In the genomic region with DNA sequence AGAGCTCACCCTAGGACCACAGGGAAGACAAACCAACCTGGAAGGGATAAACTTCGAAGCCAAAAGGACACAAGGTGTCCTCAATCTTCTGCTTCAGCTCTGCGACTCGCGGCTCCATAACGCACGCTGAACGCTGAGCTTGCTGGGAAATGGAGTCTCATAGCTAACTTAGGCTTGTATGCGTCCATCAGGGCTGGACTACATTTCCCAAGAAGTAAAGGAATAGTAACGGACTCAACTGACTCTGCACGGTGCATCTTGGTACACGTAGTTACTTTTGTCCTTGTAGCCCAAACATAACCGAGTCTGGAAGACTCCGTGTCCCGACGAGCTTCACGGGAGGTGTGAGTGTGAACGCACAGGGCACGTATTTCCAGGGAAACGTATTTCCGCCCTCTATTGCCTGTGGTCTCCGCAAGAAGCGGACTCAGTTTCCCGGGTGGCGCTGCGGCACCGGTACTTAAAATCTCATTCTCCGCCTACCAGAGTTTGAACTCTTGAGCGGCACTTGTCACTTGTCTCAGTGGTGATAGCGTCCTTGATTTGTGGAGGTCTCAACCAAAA, we compare ENCODE assay signal across 8 mouse cellular contexts. TPM values are rescaled to one million over a fixed set of nuclear protein-coding genes. Genes with fewer than 3 reads are reported as not detected.
DNase-seq lines count a peak whose midpoint lies in the region; ATAC-seq and TF ChIP-seq lines count a peak whose summit lies in the region.

A gene (minus strand): TSS at position 206 of the 564 bp plus-strand sequence.
A gene (plus strand): TSS at position 309 of the 564 bp plus-strand sequence.

- peaks cover 43% of the 10 kb centered on the region for H3K36me3 ChIP-seq in E14TG2a.4 (ENCODE audit: insufficient read depth, low read length)
- peaks cover 19% of the 10 kb centered on the region for H3K36me3 ChIP-seq in forebrain, embryonic 12.5 days (replicated peaks)
- peaks cover 4% of the 10 kb centered on the region for H3K36me3 ChIP-seq in heart, postnatal 0 days (replicated peaks; ENCODE audit: control insufficient read depth, insufficient read depth, low read length)
- no peaks in the 10 kb centered on the region for H3K36me3 ChIP-seq in liver, embryonic 16.5 days (ENCODE audit: control insufficient read depth, insufficient read depth)
- peaks cover 5% of the 10 kb centered on the region; the same call in 1 of the 2 replicates for H3K36me3 ChIP-seq in neural tube, embryonic 13.5 days
- peaks cover 1% of the 10 kb centered on the region for H3K36me3 ChIP-seq in testis, adult 2 months (ENCODE audit: control insufficient read depth, insufficient read depth, low read length)

- TF ChIP-seq EP300 in heart, postnatal 0 days (IDR thresholded peaks at IDR 0.05; ENCODE audit: low read depth), result peak; percentile 48; the same call in 1 of the 2 replicates

- ATAC-seq in forebrain, embryonic 12.5 days (ENCODE audit: low FRiP score), result peak; percentile 98
- peak; percentile 99 for ATAC-seq in heart, postnatal 0 days (ENCODE audit: insufficient read depth, low read depth)
- peak; percentile 98 for ATAC-seq in liver, embryonic 16.5 days (ENCODE audit: low read depth)
- ATAC-seq in neural tube, embryonic 13.5 days (ENCODE audit: low read depth), result peak; percentile 99

- DNase-seq in c-Kit-positive CD71-positive TER-119-positive erythroid progenitor cells, embryonic 14.5 days (ENCODE audit: low spot score), result peak; percentile 93
- peak; percentile 100 for DNase-seq in heart, postnatal 0 days (ENCODE audit: low spot score)
- DNase-seq in kidney, postnatal 4 days, result peak; percentile 87 to 92

- H3K9ac ChIP-seq in forebrain, embryonic 12.5 days, result peak within 1 kb of the TSS; percentile 60
- H3K9ac ChIP-seq in heart, postnatal 0 days (replicated peaks; ENCODE audit: low read depth, low read length), result peak within 1 kb of the TSS; percentile 65
- H3K9ac ChIP-seq in liver, embryonic 16.5 days (ENCODE audit: low read depth, low read length), result peak within 1 kb of the TSS; percentile 69
- peak within 1 kb of the TSS; percentile 74 for H3K9ac ChIP-seq in neural tube, embryonic 13.5 days

- peaks cover 38% of the 10 kb centered on the region for H3K4me1 ChIP-seq in E14TG2a.4 (replicated peaks; ENCODE audit: low read depth, low read length)
- H3K4me1 ChIP-seq in forebrain, embryonic 12.5 days, result peaks cover 19% of the 10 kb centered on the region
- H3K4me1 ChIP-seq in heart, postnatal 0 days (ENCODE audit: control insufficient read depth, insufficient read depth), result 0 out of 2 replicates have a peak, but pooled peaks cover 6% of the 10 kb centered on the region
- peaks cover 13% of the 10 kb centered on the region for H3K4me1 ChIP-seq in liver, embryonic 16.5 days (ENCODE audit: control insufficient read depth, low read depth, low read length)
- peaks cover 17% of the 10 kb centered on the region for H3K4me1 ChIP-seq in neural tube, embryonic 13.5 days (replicated peaks)
- no peaks in the 10 kb centered on the region for H3K4me1 ChIP-seq in testis, adult 2 months (ENCODE audit: control insufficient read depth, insufficient read depth, low read length)

- H3K4me3 ChIP-seq in E14TG2a.4 (replicated peaks; ENCODE audit: low read length), result peak within 1 kb of the TSS; percentile 85
- H3K4me3 ChIP-seq in forebrain, embryonic 12.5 days (replicated peaks), result peak within 1 kb of the TSS; percentile 52
- peak within 1 kb of the TSS; percentile 69 for H3K4me3 ChIP-seq in heart, postnatal 0 days (ENCODE audit: low read depth, low read length)
- peak within 1 kb of the TSS; percentile 73 for H3K4me3 ChIP-seq in liver, embryonic 16.5 days (ENCODE audit: low read depth, low read length)
- peak within 1 kb of the TSS; percentile 54 for H3K4me3 ChIP-seq in neural tube, embryonic 13.5 days
- peak within 1 kb of the TSS; percentile 100 for H3K4me3 ChIP-seq in testis, adult 2 months (ENCODE audit: control insufficient read depth, low read depth, low read length)

- H3K27me3 ChIP-seq in E14TG2a.4 (ENCODE audit: insufficient read depth, low read length), result no peaks in the 10 kb centered on the region
- H3K27me3 ChIP-seq in forebrain, embryonic 12.5 days, result no peaks in the 10 kb centered on the region
- H3K27me3 ChIP-seq in heart, postnatal 0 days (ENCODE audit: control insufficient read depth, insufficient read depth, low read length), result no peaks in the 10 kb centered on the region
- no peaks in the 10 kb centered on the region for H3K27me3 ChIP-seq in liver, embryonic 16.5 days (ENCODE audit: control insufficient read depth, insufficient read depth, low read depth, low read length)
- H3K27me3 ChIP-seq in neural tube, embryonic 13.5 days, result no peaks in the 10 kb centered on the region
- no peaks in the 10 kb centered on the region for H3K27me3 ChIP-seq in testis, adult 2 months (ENCODE audit: control insufficient read depth, insufficient read depth, low read length)

- under 1% methylated on average over 29 of the region's 29 CpGs for WGBS in forebrain, embryonic 12.5 days
- WGBS in heart, postnatal 0 days, result under 1% methylated on average over 29 of the region's 29 CpGs
- WGBS in liver, embryonic 16.5 days (ENCODE audit: insufficient replicate concordance), result under 1% methylated on average over 29 of the region's 29 CpGs
- under 1% methylated on average over 29 of the region's 29 CpGs for WGBS in neural tube, embryonic 13.5 days

- peak within 1 kb of the TSS; percentile 79 for H3K4me2 ChIP-seq in forebrain, embryonic 12.5 days
- peak within 1 kb of the TSS; percentile 71 for H3K4me2 ChIP-seq in heart, postnatal 0 days (ENCODE audit: low read depth, low read length)
- H3K4me2 ChIP-seq in liver, embryonic 16.5 days (ENCODE audit: low read depth, low read length), result peak within 1 kb of the TSS; percentile 91
- H3K4me2 ChIP-seq in neural tube, embryonic 13.5 days, result peak within 1 kb of the TSS; percentile 74

- no peak within 1 kb of the TSS for H3K27ac ChIP-seq in forebrain, embryonic 12.5 days
- peak within 1 kb of the TSS; percentile 53 for H3K27ac ChIP-seq in heart, postnatal 0 days (ENCODE audit: low read depth)
- peak within 1 kb of the TSS; percentile 56; the same call in 1 of the 2 replicates for H3K27ac ChIP-seq in liver, embryonic 16.5 days (ENCODE audit: low read length)
- peak within 1 kb of the TSS; percentile 54; the same call in 1 of the 2 replicates for H3K27ac ChIP-seq in neural tube, embryonic 13.5 days (replicated peaks)
- H3K27ac ChIP-seq in testis, adult 2 months (ENCODE audit: control insufficient read depth, insufficient read depth, low read depth, low read length), result peak within 1 kb of the TSS; percentile 99

- no peak for TF ChIP-seq CTCF in E14TG2a.4 (conservative IDR thresholded peaks at IDR 0.05; ENCODE audit: low read length)
- TF ChIP-seq CTCF in heart, postnatal 0 days (IDR thresholded peaks at IDR 0.05; ENCODE audit: low read depth), result peak; percentile 14; the same call in 1 of the 2 replicates
- TF ChIP-seq CTCF in testis, adult 2 months (IDR thresholded peaks at IDR 0.05; ENCODE audit: control insufficient read depth, insufficient read depth, insufficient replicate concordance, low read depth, low read length), result no peak

- TF ChIP-seq POLR2A in testis, adult 2 months (IDR thresholded peaks at IDR 0.05; ENCODE audit: control insufficient read depth, low read depth, low read length), result peak; percentile 88

- H3K9me3 ChIP-seq in E14TG2a.4 (ENCODE audit: low read length), result no peaks in the 10 kb centered on the region
- no peaks in the 10 kb centered on the region for H3K9me3 ChIP-seq in forebrain, embryonic 12.5 days
- no peaks in the 10 kb centered on the region for H3K9me3 ChIP-seq in heart, postnatal 0 days (replicated peaks; ENCODE audit: control insufficient read depth, low read length)
- no peaks in the 10 kb centered on the region for H3K9me3 ChIP-seq in liver, embryonic 16.5 days (replicated peaks; ENCODE audit: control insufficient read depth, low read length)
- no peaks in the 10 kb centered on the region for H3K9me3 ChIP-seq in neural tube, embryonic 13.5 days

RNA-seq across cellular contexts. Expression of the first gene that starts in this region (rescaled TPM):
- polyA plus RNA-seq in forebrain, embryonic 12.5 days (2016; fragmentation: Nextera tagmentation; extraction: Ambion mirVana), result 36.0 and 37.3 TPM in 2 replicates
- total RNA-seq in heart, postnatal 0 days (2014; rRNA removed; ENCODE audit: low replicate concordance), result 41.1 and 51.3 TPM in 2 replicates
- 36.5 and 38.4 TPM in 2 replicates for polyA plus RNA-seq in heart, postnatal 0 days (2015; fragmentation: Nextera tagmentation; extraction: Ambion mirVana)
- 8.8 and 8.9 TPM in 2 replicates for polyA plus RNA-seq in liver, embryonic 16.5 days (2015; fragmentation: Nextera tagmentation; extraction: Ambion mirVana)
- 24.7 and 26.3 TPM in 2 replicates for polyA plus RNA-seq in neural tube, embryonic 13.5 days (2015; fragmentation: Nextera tagmentation; extraction: Ambion mirVana)
- polyA plus RNA-seq in testis, adult 2 months (2012; rRNA removed), result 24.9 and 26.8 TPM in 2 replicates

RNA-seq across cellular contexts. Expression of the second gene that starts in this region (rescaled TPM):
- 26.6 and 28.5 TPM in 2 replicates for polyA plus RNA-seq in forebrain, embryonic 12.5 days (2016; fragmentation: Nextera tagmentation; extraction: Ambion mirVana)
- 6.3 and 6.8 TPM in 2 replicates for total RNA-seq in heart, postnatal 0 days (2014; rRNA removed; ENCODE audit: low replicate concordance)
- polyA plus RNA-seq in heart, postnatal 0 days (2015; fragmentation: Nextera tagmentation; extraction: Ambion mirVana), result 6.0 and 8.7 TPM in 2 replicates
- polyA plus RNA-seq in liver, embryonic 16.5 days (2015; fragmentation: Nextera tagmentation; extraction: Ambion mirVana), result 10.3 and 12.4 TPM in 2 replicates
- polyA plus RNA-seq in neural tube, embryonic 13.5 days (2015; fragmentation: Nextera tagmentation; extraction: Ambion mirVana), result 12.0 TPM in 2 replicates
- polyA plus RNA-seq in testis, adult 2 months (2012; rRNA removed), result 185 and 214 TPM in 2 replicates
